Mouse (Mus musculus): ENCODE results near the gene Vmn2r24. TPM values are rescaled to one million over a fixed set of nuclear protein-coding genes. Genes with fewer than 3 reads are reported as not detected.
"Not testable (repeated sequence)": the region's sequence is repeated elsewhere in the genome, so short reads cannot be mapped to it uniquely, and the experiment has no call there.

Vmn2r24 gene
- polyA plus RNA-seq (2011; ENCODE audit: insufficient read length, low read depth, missing spikeins): not detected in 2 replicates

DNA sequence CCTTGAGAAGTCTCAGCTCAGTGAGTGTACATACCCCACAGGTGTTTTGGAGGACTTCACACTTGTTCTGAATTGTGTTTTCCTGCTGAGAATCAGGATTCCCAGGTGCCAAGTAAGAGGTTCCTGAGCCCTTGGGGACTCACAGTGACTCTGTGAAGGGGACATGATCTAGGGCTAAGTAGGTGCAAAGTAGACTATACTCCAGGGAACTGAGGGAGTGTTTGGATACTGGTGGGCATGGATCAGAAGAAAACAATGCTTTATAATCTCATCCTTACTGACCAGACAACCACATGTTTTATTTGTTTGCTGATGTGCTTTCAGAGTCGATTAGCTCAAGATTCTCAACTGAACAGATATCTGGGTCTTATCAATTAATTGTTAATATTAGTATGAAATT, at the start of gene Vmn2r24:
Gene Vmn2r24, plus strand, starts transcription at position 301 of the 400 bp plus-strand sequence.
- H3K27ac ChIP-seq (ENCODE audit: insufficient read depth, low read length): no peak within 1 kb of the TSS
- H3K4me1 ChIP-seq (ENCODE audit: control insufficient read depth, insufficient read depth, low read length): no peaks in the 10 kb centered on the region
- no peak within 1 kb of the TSS for H3K4me3 ChIP-seq (ENCODE audit: insufficient read depth, low read length)
- TF ChIP-seq CTCF (IDR thresholded peaks at IDR 0.05; ENCODE audit: borderline replicate concordance, insufficient read depth, low read length) (no peak), POLR2A (IDR thresholded peaks at IDR 0.05; ENCODE audit: low read depth, low read length) (no peak)

DNA sequence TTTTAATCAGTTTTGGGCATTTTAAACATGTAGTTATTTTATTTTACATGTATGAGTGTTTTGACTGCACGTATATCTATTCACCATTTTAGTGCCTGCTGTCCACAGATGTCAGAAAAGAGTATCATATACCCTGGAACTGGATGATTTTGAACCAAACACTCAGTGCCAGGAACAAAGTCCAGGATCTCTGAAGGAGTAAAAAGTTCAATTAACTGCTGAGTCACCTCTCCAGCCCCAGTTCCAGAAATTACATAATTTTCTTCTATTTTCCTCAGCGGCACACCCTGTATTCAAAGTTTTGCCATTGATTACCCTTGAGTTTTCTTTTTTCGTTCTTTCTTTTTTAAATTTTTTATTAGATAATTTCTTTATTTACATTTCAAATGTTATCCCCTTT, 8.6 kb upstream of the Vmn2r24 start:
- no peak for TF ChIP-seq POLR2A (IDR thresholded peaks at IDR 0.05; ENCODE audit: low read depth, low read length)
- no peak for TF ChIP-seq CTCF (IDR thresholded peaks at IDR 0.05; ENCODE audit: borderline replicate concordance, insufficient read depth, low read length)
- H3K4me1 ChIP-seq (ENCODE audit: control insufficient read depth, insufficient read depth, low read length): no peaks in the 10 kb centered on the region
- no peak overlapping the region for H3K27ac ChIP-seq (ENCODE audit: insufficient read depth, low read length)
- H3K4me3 ChIP-seq (ENCODE audit: insufficient read depth, low read length): no peak overlapping the region

DNA sequence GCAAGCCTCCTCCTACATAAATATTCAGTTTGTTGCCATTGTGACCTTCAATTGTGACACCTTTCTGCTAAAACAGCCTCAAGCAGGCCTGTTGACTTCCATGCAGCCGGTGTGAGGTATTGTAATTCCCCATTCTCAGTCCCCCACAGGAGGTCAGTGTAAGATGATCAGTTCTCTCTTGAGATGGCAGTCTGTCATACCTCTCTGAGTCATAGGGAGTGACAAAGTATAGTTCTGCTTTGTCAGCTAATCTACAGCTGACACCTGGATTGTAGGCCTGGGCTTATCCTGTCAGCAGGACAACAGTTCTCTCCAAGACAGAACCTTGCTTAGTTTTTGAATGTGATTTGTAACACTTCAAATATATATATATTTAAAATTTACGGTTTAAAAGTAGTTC, 6.2 kb downstream of the Vmn2r24 start:
- H3K27ac ChIP-seq (ENCODE audit: insufficient read depth, low read length): no peak overlapping the region
- H3K4me1 ChIP-seq (ENCODE audit: control insufficient read depth, insufficient read depth, low read length): no peaks in the 10 kb centered on the region
- TF ChIP-seq CTCF (IDR thresholded peaks at IDR 0.05; ENCODE audit: borderline replicate concordance, insufficient read depth, low read length): no peak
- TF ChIP-seq POLR2A (IDR thresholded peaks at IDR 0.05; ENCODE audit: low read depth, low read length): no peak
- H3K4me3 ChIP-seq (ENCODE audit: insufficient read depth, low read length): no peak overlapping the region

DNA sequence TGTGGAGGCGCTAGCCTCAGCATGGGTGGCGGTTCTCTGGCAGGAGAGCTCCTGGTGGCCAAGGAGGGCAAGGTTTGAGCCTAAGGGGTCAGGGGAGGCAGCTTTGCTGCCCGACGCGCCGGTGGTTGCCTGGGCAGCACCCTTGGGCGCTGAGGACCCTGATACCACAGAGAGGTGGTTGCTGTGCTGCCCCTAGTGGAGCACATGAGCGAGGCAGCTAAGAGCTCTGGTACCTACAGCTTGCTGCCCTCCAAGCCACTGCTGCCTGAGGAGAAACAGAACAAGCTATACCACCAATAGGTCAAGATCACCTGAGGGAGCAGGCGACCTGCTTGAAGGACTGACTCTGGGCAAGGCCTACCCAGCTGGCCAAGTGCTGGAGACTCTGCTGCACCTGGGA, 15.1 kb downstream of the Vmn2r24 start:
- H3K27ac ChIP-seq (ENCODE audit: insufficient read depth, low read length): no peak overlapping the region
- TF ChIP-seq CTCF (IDR thresholded peaks at IDR 0.05; ENCODE audit: borderline replicate concordance, insufficient read depth, low read length) (no peak), POLR2A (IDR thresholded peaks at IDR 0.05; ENCODE audit: low read depth, low read length) (no peak)
- H3K4me1 ChIP-seq (ENCODE audit: control insufficient read depth, insufficient read depth, low read length): no peaks in the 10 kb centered on the region
- H3K4me3 ChIP-seq (ENCODE audit: insufficient read depth, low read length): no peak overlapping the region

DNA sequence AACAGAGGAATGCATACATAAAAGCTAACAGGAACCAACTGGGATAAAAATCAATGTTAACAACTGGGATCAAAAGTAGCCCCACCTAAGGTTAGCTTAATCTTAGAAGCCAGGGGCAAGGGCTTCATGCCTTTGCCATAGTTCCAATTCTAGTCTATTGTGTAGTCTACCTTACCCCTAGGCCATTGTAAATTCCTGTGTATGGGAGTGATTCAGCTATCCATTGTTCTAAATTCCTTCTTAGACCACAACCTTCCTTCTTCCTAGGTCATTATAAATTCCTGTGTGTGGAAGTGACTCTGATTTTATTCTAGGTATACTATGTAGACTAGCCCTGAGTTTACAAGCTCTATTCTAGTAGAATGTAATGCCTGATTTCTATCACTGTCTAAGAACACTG, 31.6 kb downstream of the Vmn2r24 start:
- H3K27ac ChIP-seq (ENCODE audit: insufficient read depth, low read length); H3K4me3 ChIP-seq (ENCODE audit: insufficient read depth, low read length); H3K4me1 ChIP-seq (ENCODE audit: control insufficient read depth, insufficient read depth, low read length): not testable (repeated sequence)

DNA sequence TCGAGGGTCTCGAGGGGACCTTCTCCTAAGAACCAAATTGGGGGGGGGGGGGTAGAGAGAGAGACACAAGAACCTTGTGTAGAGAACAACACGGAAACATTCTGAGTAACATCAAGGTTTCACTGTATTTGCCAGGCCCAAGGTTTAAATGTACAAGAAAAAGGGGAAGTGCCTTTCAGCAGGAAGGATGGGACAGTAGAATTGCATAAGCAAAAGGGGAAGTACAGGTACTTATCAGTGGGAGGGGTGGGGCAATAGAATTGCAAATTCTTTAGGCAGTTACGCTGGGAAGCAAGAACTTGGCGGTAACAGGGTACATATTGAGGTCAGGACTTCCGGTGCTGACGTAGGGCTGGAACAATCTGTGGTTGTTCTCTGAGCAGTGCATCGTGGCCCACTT, 41.3 kb downstream of the Vmn2r24 start:
- no peak overlapping the region for H3K4me3 ChIP-seq (ENCODE audit: insufficient read depth, low read length)
- no peak overlapping the region for H3K27ac ChIP-seq (ENCODE audit: insufficient read depth, low read length)
- TF ChIP-seq POLR2A (IDR thresholded peaks at IDR 0.05; ENCODE audit: low read depth, low read length) (no peak), CTCF (IDR thresholded peaks at IDR 0.05; ENCODE audit: borderline replicate concordance, insufficient read depth, low read length) (no peak)
- no peaks in the 10 kb centered on the region for H3K4me1 ChIP-seq (ENCODE audit: control insufficient read depth, insufficient read depth, low read length)

DNA sequence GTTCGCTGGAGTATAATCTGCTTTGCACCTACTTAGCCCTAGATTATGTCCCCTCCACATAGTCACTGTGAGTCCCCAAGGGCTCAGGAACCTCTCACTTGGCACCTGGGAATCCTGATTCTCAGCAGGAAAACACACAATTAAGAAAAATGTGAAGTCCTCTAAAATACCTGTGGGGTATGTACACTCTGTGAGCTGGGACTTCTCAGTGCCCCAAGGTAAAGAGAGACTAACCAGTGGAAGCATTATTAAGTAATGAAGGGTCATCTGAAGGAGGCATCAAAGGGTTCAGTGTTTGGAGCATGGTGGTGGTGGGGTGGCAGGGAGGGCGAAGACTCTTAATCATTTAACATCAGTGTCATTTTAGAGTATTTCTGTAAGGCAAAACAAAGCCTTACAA, 74.7 kb downstream of the Vmn2r24 start, which contains the start of gene Vmn2r25:
Gene Vmn2r25, minus strand, starts transcription at position 101 of the 400 bp plus-strand sequence.
- not testable (repeated sequence) for H3K4me1 ChIP-seq (ENCODE audit: control insufficient read depth, insufficient read depth, low read length); H3K27ac ChIP-seq (ENCODE audit: insufficient read depth, low read length); H3K4me3 ChIP-seq (ENCODE audit: insufficient read depth, low read length)

Other genes with a start within 250 kb of the Vmn2r24 start
- not detected in 2 replicates for gene Vmn2r21, start 245.5 kb upstream of the Vmn2r24 start, polyA plus RNA-seq (2011; ENCODE audit: insufficient read length, low read depth, missing spikeins)
- not detected in 2 replicates for gene Vmn2r22, start 128.2 kb upstream of the Vmn2r24 start, polyA plus RNA-seq (2011; ENCODE audit: insufficient read length, low read depth, missing spikeins)
- gene Vmn2r23, start 76.2 kb upstream of the Vmn2r24 start, polyA plus RNA-seq (2011; ENCODE audit: insufficient read length, low read depth, missing spikeins): not detected in 2 replicates
- gene Vmn2r25, start 74.6 kb downstream of the Vmn2r24 start, polyA plus RNA-seq (2011; ENCODE audit: insufficient read length, low read depth, missing spikeins): not detected in 2 replicates
- gene Vmn2r26, start 245.7 kb downstream of the Vmn2r24 start, polyA plus RNA-seq (2011; ENCODE audit: insufficient read length, low read depth, missing spikeins): not detected in 2 replicates

Data from embryonic fibroblast, embryonic 13.5 days (primary cell).